Mouse (Mus musculus) liver, postnatal 0 days (tissue): ENCODE measurements at regions not wholly inside any gene's neighbourhood (a gene's known extent, or its start where the extent isn't known, plus 50 kb on each side); places are given as distances from the start of the nearest gene placed in this dataset.

Experiments
- ATAC-seq: fragments of 200-750 bp; cut with Nextera tagmentation; 2 replicates; pipeline ENCODE4 v1.8.0; 2017; ENCODE audit warnings: mild to moderate bottlenecking, moderate library complexity
- DNase-seq: peaks from one replicate; pipeline ENCODE4 v3.0.0-alpha.2; 2016
- H3K27ac ChIP-seq: fragments of 300-500 bp; sonication (generic); 2 replicates; pipeline ENCODE4 v1.5.1; 2014; ENCODE audit warnings: antibody characterized with exemption, moderate library complexity, mild to moderate bottlenecking, low read depth
- H3K27me3 ChIP-seq: fragments of 300-500 bp; sonication (generic); 2 replicates; pipeline ENCODE4 v1.6.1; 2014; ENCODE audit warnings: low read length, control low read depth, mixed read lengths; ENCODE audit not compliant: insufficient read depth
- H3K36me3 ChIP-seq: fragments of 300-500 bp; sonication (generic); replicated peaks from 2 replicates; pipeline ENCODE4 v1.6.1; 2014; ENCODE audit warnings: mild to moderate bottlenecking, control low read depth, low read length, moderate library complexity, mixed read lengths; ENCODE audit not compliant: insufficient read depth
- H3K4me1 ChIP-seq: fragments of 300-500 bp; sonication (generic); 2 replicates; pipeline ENCODE4 v1.6.1; 2014; ENCODE audit warnings: antibody characterized with exemption, mild to moderate bottlenecking, control low read depth; ENCODE audit not compliant: insufficient read depth
- H3K4me2 ChIP-seq: fragments of 300-500 bp; sonication (generic); 2 replicates; pipeline ENCODE4 v1.6.1; 2014; ENCODE audit warnings: low read depth, mild to moderate bottlenecking, low read length, moderate library complexity, mixed read lengths
- H3K4me3 ChIP-seq: fragments of 300-500 bp; sonication (generic); 2 replicates; pipeline ENCODE4 v1.5.1; 2014; ENCODE audit warnings: low read depth, low read length
- H3K9ac ChIP-seq: fragments of 300-500 bp; sonication (generic); replicated peaks from 2 replicates; pipeline ENCODE4 v1.6.1; 2014; ENCODE audit warnings: mild to moderate bottlenecking, moderate library complexity
- H3K9me3 ChIP-seq: fragments of 300-500 bp; sonication (generic); 2 replicates; pipeline ENCODE4 v1.6.1; 2016; ENCODE audit warnings: mild to moderate bottlenecking, control low read depth, low read length, mixed read lengths
- CTCF ChIP-seq: sonication (generic); IDR thresholded peaks from 2 replicates; pipeline ENCODE4 v1.5.1; 2016; ENCODE audit warnings: antibody characterized with exemption, low read depth
- EP300 ChIP-seq: IDR thresholded peaks from 2 replicates; pipeline ENCODE4 v1.6.1; 2016; ENCODE audit warnings: antibody characterized with exemption, low read depth, mild to moderate bottlenecking
- WGBS: fragments of 180-500 bp; shearing (Covaris S2); extraction: QIAGEN DNeasy Blood & Tissue Kit; methylation state at CpG from one replicate; pipeline ENCODE4 v1.1.7; 2014; ENCODE audit not compliant: insufficient replicate concordance; 5-methylcytosine and 5-hydroxymethylcytosine counted together

- no peak for TF ChIP-seq EP300
- TF ChIP-seq CTCF, result no peak
- no peaks in the 10 kb centered on the region for H3K9me3 ChIP-seq
- no peaks in the 10 kb centered on the region for H3K4me1 ChIP-seq
- no peak overlapping the region for H3K9ac ChIP-seq
- no peak overlapping the region for H3K4me3 ChIP-seq
- no peak overlapping the region for H3K27ac ChIP-seq
- no peaks in the 10 kb centered on the region for H3K36me3 ChIP-seq
- H3K27me3 ChIP-seq, result no peaks in the 10 kb centered on the region
- no peak overlapping the region for H3K4me2 ChIP-seq
- 73% methylated on average over 3 of the region's 3 CpGs for WGBS
- DNase-seq (no peak), ATAC-seq (no peak)
Observed at GRCm38 (mm10) chr8:64348082-64348646, 142.1 kb upstream of the Tll1 start.

- no peak overlapping the region for H3K27ac ChIP-seq
- DNase-seq (no peak), ATAC-seq (no peak)
- no peak overlapping the region for H3K4me2 ChIP-seq
- H3K9ac ChIP-seq, result no peak overlapping the region
- TF ChIP-seq EP300 (no peak), CTCF (no peak)
- H3K9me3 ChIP-seq, result no peaks in the 10 kb centered on the region
- no peaks in the 10 kb centered on the region for H3K4me1 ChIP-seq
- WGBS, result 72% methylated on average over 2 of the region's 2 CpGs
- no peaks in the 10 kb centered on the region for H3K36me3 ChIP-seq
- H3K27me3 ChIP-seq, result no peaks in the 10 kb centered on the region
- H3K4me3 ChIP-seq, result no peak overlapping the region
Observed at GRCm38 (mm10) chr8:64347490-64347889, 141.4 kb upstream of the Tll1 start.

GRCm38 (mm10) chr8:64346428-64346827, 140.4 kb upstream of the Tll1 start:
- no peak for TF ChIP-seq CTCF
- no peak for TF ChIP-seq EP300
- H3K4me2 ChIP-seq, result no peak overlapping the region
- H3K9me3 ChIP-seq, result no peaks in the 10 kb centered on the region
- H3K4me3 ChIP-seq, result no peak overlapping the region
- DNase-seq (no peak), ATAC-seq (no peak)
- no peaks in the 10 kb centered on the region for H3K4me1 ChIP-seq
- no peaks in the 10 kb centered on the region for H3K36me3 ChIP-seq
- H3K27me3 ChIP-seq, result no peaks in the 10 kb centered on the region
- no peak overlapping the region for H3K27ac ChIP-seq
- no peak overlapping the region for H3K9ac ChIP-seq
- WGBS, result 83% methylated on average over 5 of the region's 5 CpGs

- no peaks in the 10 kb centered on the region for H3K36me3 ChIP-seq
- no peak overlapping the region for H3K4me2 ChIP-seq
- no peak overlapping the region for H3K9ac ChIP-seq
- no peak overlapping the region for H3K27ac ChIP-seq
- H3K9me3 ChIP-seq, result no peaks in the 10 kb centered on the region
- DNase-seq (no peak), ATAC-seq (no peak)
- no peak for TF ChIP-seq EP300
- TF ChIP-seq CTCF, result no peak
- 76% methylated on average over 1 of the region's 1 CpGs for whole genome bisulfite sequencing
- H3K4me3 ChIP-seq, result no peak overlapping the region
- H3K27me3 ChIP-seq, result no peaks in the 10 kb centered on the region
- H3K4me1 ChIP-seq, result no peaks in the 10 kb centered on the region
Observed at GRCm38 (mm10) chr8:64344933-64345332, 138.9 kb upstream of the Tll1 start.

- Histone ChIP-seq H3K27me3 (no peaks in the 10 kb centered on the region), H3K9ac (no peak overlapping the region), H3K36me3 (no peaks in the 10 kb centered on the region), H3K4me1 (no peaks in the 10 kb centered on the region), H3K4me2 (no peak overlapping the region), H3K9me3 (no peaks in the 10 kb centered on the region), H3K27ac (no peak overlapping the region), H3K4me3 (no peak overlapping the region)
- WGBS, result 57% methylated on average over 7 of the region's 7 CpGs
- DNase-seq (no peak), ATAC-seq (no peak)
- TF ChIP-seq CTCF (no peak), EP300 (no peak)
Observed at GRCm38 (mm10) chr8:64343600-64343999, 137.5 kb upstream of the Tll1 start.

- ATAC-seq, result no peak
- TF ChIP-seq EP300, result no peak
- TF ChIP-seq CTCF, result no peak
- no peak for DNase-seq
- Histone ChIP-seq H3K36me3 (no peaks in the 10 kb centered on the region), H3K9me3 (no peaks in the 10 kb centered on the region), H3K27me3 (no peaks in the 10 kb centered on the region), H3K4me1 (no peaks in the 10 kb centered on the region), H3K27ac (no peak overlapping the region), H3K4me3 (no peak overlapping the region), H3K4me2 (no peak overlapping the region), H3K9ac (no peak overlapping the region)
Observed at GRCm38 (mm10) chr8:64342397-64342796, 136.3 kb upstream of the Tll1 start.

GRCm38 (mm10) chr8:64337356-64337755, 131.3 kb upstream of the Tll1 start:
- H3K27ac ChIP-seq, result no peak overlapping the region
- TF ChIP-seq CTCF (no peak), EP300 (0 out of 2 replicates have a peak, but pooled peaks have one; percentile 30)
- no peaks in the 10 kb centered on the region for H3K27me3 ChIP-seq
- no peak for DNase-seq
- 40% methylated on average over 7 of the region's 7 CpGs for WGBS
- no peak overlapping the region for H3K9ac ChIP-seq
- no peak overlapping the region for H3K4me2 ChIP-seq
- H3K36me3 ChIP-seq, result no peaks in the 10 kb centered on the region
- 0 out of 2 replicates have a peak, but pooled peaks have one; percentile 31 for ATAC-seq
- H3K9me3 ChIP-seq, result no peaks in the 10 kb centered on the region
- H3K4me1 ChIP-seq, result no peaks in the 10 kb centered on the region
- no peak overlapping the region for H3K4me3 ChIP-seq
